Mouse (Mus musculus): ENCODE data around the gene Commd7. TPM values are rescaled to one million over a fixed set of nuclear protein-coding genes. Genes with fewer than 3 reads are reported as not detected.

Commd7 gene
- total and polyA plus RNA-seq, 2 experiments from 2014 or later: 24.7 to 103 TPM

- no peak overlapping the region for H3K9ac ChIP-seq (replicated peaks; ENCODE audit: low read length, poor library complexity, severe bottlenecking)
- H3K4me1 ChIP-seq (ENCODE audit: insufficient read depth, low read length): peaks cover 4% of the 10 kb centered on the region
- DNase-seq (ENCODE audit: low spot score): peak; percentile 58
- H3K9me3 ChIP-seq (ENCODE audit: low read length): no peaks in the 10 kb centered on the region
- H3K27me3 ChIP-seq (ENCODE audit: insufficient read depth, low read length): no peaks in the 10 kb centered on the region
- no peak overlapping the region for H3K4me3 ChIP-seq (ENCODE audit: low read depth, low read length)
- ATAC-seq (ENCODE audit: low FRiP score): peak; percentile 72
- H3K4me2 ChIP-seq (ENCODE audit: low read depth, low read length, poor library complexity, severe bottlenecking): no peak overlapping the region
- peak overlapping the region; percentile 44; the same call in 1 of the 2 replicates for H3K27ac ChIP-seq (ENCODE audit: low read depth, low read length)
- 28% methylated on average over 16 of the region's 16 CpGs for WGBS
- TF ChIP-seq CTCF (IDR thresholded peaks at IDR 0.05): no peak
- no peaks in the 10 kb centered on the region for H3K36me3 ChIP-seq (ENCODE audit: insufficient read depth, low read length)
These were observed 31.6 kb downstream of the Commd7 start for GRCm38 (mm10) chr2:153600667-153601648.

GRCm38 (mm10) chr2:153600021-153600666 lies 32.4 kb downstream of the Commd7 start:
- no peak overlapping the region for H3K9ac ChIP-seq (replicated peaks; ENCODE audit: low read length, poor library complexity, severe bottlenecking)
- peak; percentile 69 for TF ChIP-seq CTCF (IDR thresholded peaks at IDR 0.05)
- no peak overlapping the region for H3K4me3 ChIP-seq (ENCODE audit: low read depth, low read length)
- no peak overlapping the region for H3K4me2 ChIP-seq (ENCODE audit: low read depth, low read length, poor library complexity, severe bottlenecking)
- H3K27me3 ChIP-seq (ENCODE audit: insufficient read depth, low read length): no peaks in the 10 kb centered on the region
- H3K27ac ChIP-seq (ENCODE audit: low read depth, low read length): peak overlapping the region; percentile 32
- DNase-seq (ENCODE audit: low spot score) (peak; percentile 79), ATAC-seq (ENCODE audit: low FRiP score) (peak; percentile 64)
- no peaks in the 10 kb centered on the region for H3K9me3 ChIP-seq (ENCODE audit: low read length)
- WGBS: 48% methylated on average over 6 of the region's 6 CpGs
- peaks cover 4% of the 10 kb centered on the region for H3K4me1 ChIP-seq (ENCODE audit: insufficient read depth, low read length)
- H3K36me3 ChIP-seq (ENCODE audit: insufficient read depth, low read length): no peaks in the 10 kb centered on the region

- Histone ChIP-seq H3K4me3 (ENCODE audit: low read depth, low read length) (no peak overlapping the region), H3K27ac (ENCODE audit: low read depth, low read length) (no peak overlapping the region), H3K36me3 (ENCODE audit: insufficient read depth, low read length) (no peaks in the 10 kb centered on the region), H3K4me2 (ENCODE audit: low read depth, low read length, poor library complexity, severe bottlenecking) (no peak overlapping the region), H3K9ac (replicated peaks; ENCODE audit: low read length, poor library complexity, severe bottlenecking) (no peak overlapping the region), H3K27me3 (ENCODE audit: insufficient read depth, low read length) (no peaks in the 10 kb centered on the region), H3K9me3 (ENCODE audit: low read length) (no peaks in the 10 kb centered on the region), H3K4me1 (ENCODE audit: insufficient read depth, low read length) (peaks cover 4% of the 10 kb centered on the region)
- ATAC-seq (ENCODE audit: low FRiP score) (no peak), DNase-seq (ENCODE audit: low spot score) (no peak)
- no peak for TF ChIP-seq CTCF (IDR thresholded peaks at IDR 0.05)
- 87% methylated on average over 4 of the region's 4 CpGs for WGBS
These were observed 35.0 kb downstream of the Commd7 start for GRCm38 (mm10) chr2:153597626-153598025.

GRCm38 (mm10) chr2:153597014-153597413 lies 35.6 kb downstream of the Commd7 start:
- H3K9me3 ChIP-seq (ENCODE audit: low read length): no peaks in the 10 kb centered on the region
- H3K27me3 ChIP-seq (ENCODE audit: insufficient read depth, low read length): no peaks in the 10 kb centered on the region
- no peak overlapping the region for H3K4me2 ChIP-seq (ENCODE audit: low read depth, low read length, poor library complexity, severe bottlenecking)
- H3K27ac ChIP-seq (ENCODE audit: low read depth, low read length): no peak overlapping the region
- 76% methylated on average over 3 of the region's 3 CpGs for WGBS
- ATAC-seq (ENCODE audit: low FRiP score) (no peak), DNase-seq (ENCODE audit: low spot score) (no peak)
- H3K9ac ChIP-seq (replicated peaks; ENCODE audit: low read length, poor library complexity, severe bottlenecking): no peak overlapping the region
- H3K36me3 ChIP-seq (ENCODE audit: insufficient read depth, low read length): no peaks in the 10 kb centered on the region
- peaks cover 4% of the 10 kb centered on the region for H3K4me1 ChIP-seq (ENCODE audit: insufficient read depth, low read length)
- no peak for TF ChIP-seq CTCF (IDR thresholded peaks at IDR 0.05)
- H3K4me3 ChIP-seq (ENCODE audit: low read depth, low read length): no peak overlapping the region

- no peaks in the 10 kb centered on the region for H3K9me3 ChIP-seq (ENCODE audit: low read length)
- WGBS: 46% methylated on average over 4 of the region's 4 CpGs
- ATAC-seq (ENCODE audit: low FRiP score) (no peak), DNase-seq (ENCODE audit: low spot score) (no peak)
- H3K4me1 ChIP-seq (ENCODE audit: insufficient read depth, low read length): no peaks in the 10 kb centered on the region
- H3K9ac ChIP-seq (replicated peaks; ENCODE audit: low read length, poor library complexity, severe bottlenecking): no peak overlapping the region
- no peak overlapping the region for H3K4me3 ChIP-seq (ENCODE audit: low read depth, low read length)
- TF ChIP-seq CTCF (IDR thresholded peaks at IDR 0.05): no peak
- H3K36me3 ChIP-seq (ENCODE audit: insufficient read depth, low read length): no peaks in the 10 kb centered on the region
- H3K27ac ChIP-seq (ENCODE audit: low read depth, low read length): no peak overlapping the region
- no peaks in the 10 kb centered on the region for H3K27me3 ChIP-seq (ENCODE audit: insufficient read depth, low read length)
- H3K4me2 ChIP-seq (ENCODE audit: low read depth, low read length, poor library complexity, severe bottlenecking): no peak overlapping the region
These were observed 37.6 kb downstream of the Commd7 start for GRCm38 (mm10) chr2:153594998-153595397.

- TF ChIP-seq CTCF (IDR thresholded peaks at IDR 0.05): no peak
- H3K4me3 ChIP-seq (ENCODE audit: low read depth, low read length): no peak overlapping the region
- WGBS: 33% methylated on average over 9 of the region's 9 CpGs
These were observed 39.4 kb downstream of the Commd7 start for GRCm38 (mm10) chr2:153593186-153593585.

More at GRCm38 (mm10) chr2:153593186-153593585, 39.4 kb downstream of the Commd7 start:
- Histone ChIP-seq H3K4me2 (ENCODE audit: low read depth, low read length, poor library complexity, severe bottlenecking) (no peak overlapping the region), H3K9ac (replicated peaks; ENCODE audit: low read length, poor library complexity, severe bottlenecking) (no peak overlapping the region), H3K4me1 (ENCODE audit: insufficient read depth, low read length) (no peaks in the 10 kb centered on the region), H3K27ac (ENCODE audit: low read depth, low read length) (no peak overlapping the region), H3K27me3 (ENCODE audit: insufficient read depth, low read length) (no peaks in the 10 kb centered on the region), H3K36me3 (ENCODE audit: insufficient read depth, low read length) (no peaks in the 10 kb centered on the region), H3K9me3 (ENCODE audit: low read length) (no peaks in the 10 kb centered on the region)
- 0 out of 2 replicates have a peak, but pooled peaks have one; percentile 41 for ATAC-seq (ENCODE audit: low FRiP score)
- peak; percentile 83 for DNase-seq (ENCODE audit: low spot score)
